Mouse (Mus musculus): ENCODE measurements around the gene L1td1.
A peak's percentile ranks its signal among the peaks of the same experiment; 100 is the strongest.
"Not testable (repeated sequence)": the region's sequence is repeated elsewhere in the genome, so short reads cannot be mapped to it uniquely, and the experiment has no call there.

The L1td1 gene

GRCm38 (mm10) chr4:98726590-98727237 lies at the start of gene L1td1:
L1td1 (plus strand) TSS chr4:98726734.
- DNase-seq = no peak

GRCm38 (mm10) chr4:98677506-98677905 lies 49.0 kb upstream of the L1td1 start:
- no peak for DNase-seq

GRCm38 (mm10) chr4:98686678-98687267 lies 39.8 kb upstream of the L1td1 start:
- DNase-seq = no peak

- DNase-seq = no peak
Observed at GRCm38 (mm10) chr4:98688116-98688515, 38.4 kb upstream of the L1td1 start.

- DNase-seq = no peak
Observed at GRCm38 (mm10) chr4:98688520-98688919, 38.0 kb upstream of the L1td1 start.

- no peak for DNase-seq
Observed at GRCm38 (mm10) chr4:98689988-98690387, 36.5 kb upstream of the L1td1 start.

- no peak for DNase-seq
Observed at GRCm38 (mm10) chr4:98693465-98694185, 32.9 kb upstream of the L1td1 start.

- DNase-seq = no peak
Observed at GRCm38 (mm10) chr4:98697932-98698331, 28.6 kb upstream of the L1td1 start.

- no peak for DNase-seq
Observed at GRCm38 (mm10) chr4:98698921-98699320, 27.6 kb upstream of the L1td1 start.

GRCm38 (mm10) chr4:98700156-98700555 lies 26.4 kb upstream of the L1td1 start:
- no peak for DNase-seq

- peak; percentile 80 to 85 for DNase-seq
Observed at GRCm38 (mm10) chr4:98702201-98702894, 24.2 kb upstream of the L1td1 start.

GRCm38 (mm10) chr4:98710891-98711290 lies 15.6 kb upstream of the L1td1 start:
- no peak for DNase-seq

- DNase-seq = no peak
Observed at GRCm38 (mm10) chr4:98717735-98718546, 8.6 kb upstream of the L1td1 start.

- no peak for DNase-seq
Observed at GRCm38 (mm10) chr4:98718547-98718917, 8.0 kb upstream of the L1td1 start.

GRCm38 (mm10) chr4:98722454-98722853 lies 4.1 kb upstream of the L1td1 start:
- DNase-seq = peak; percentile 71 to 73

GRCm38 (mm10) chr4:98724682-98725081 lies 1.9 kb upstream of the L1td1 start:
- not testable (repeated sequence) for DNase-seq

- DNase-seq = no peak
Observed at GRCm38 (mm10) chr4:98725439-98725838, 1.1 kb upstream of the L1td1 start.

- DNase-seq = no peak
Observed at GRCm38 (mm10) chr4:98727295-98727958, 893 bp downstream of the L1td1 start.

- no peak for DNase-seq
Observed at GRCm38 (mm10) chr4:98727959-98728347, 1.4 kb downstream of the L1td1 start.

GRCm38 (mm10) chr4:98728716-98729115 lies 2.2 kb downstream of the L1td1 start:
- DNase-seq = no peak

GRCm38 (mm10) chr4:98733660-98734059 lies 7.1 kb downstream of the L1td1 start:
- DNase-seq = no peak

GRCm38 (mm10) chr4:98739753-98740152 lies 13.2 kb downstream of the L1td1 start:
- no peak for DNase-seq
